Mouse (Mus musculus) heart, postnatal 0 days (tissue): ENCODE results near the gene Gjc1.

Experiments used
- CTCF ChIP-seq: IDR thresholded peaks from 2 replicates; pipeline ENCODE4 v1.5.1; 2016; ENCODE audit warnings: antibody characterized with exemption, control low read depth, low read depth
- EP300 ChIP-seq: IDR thresholded peaks from 2 replicates; pipeline ENCODE4 v1.6.1; 2016; ENCODE audit warnings: antibody characterized with exemption, low read depth

DNA sequence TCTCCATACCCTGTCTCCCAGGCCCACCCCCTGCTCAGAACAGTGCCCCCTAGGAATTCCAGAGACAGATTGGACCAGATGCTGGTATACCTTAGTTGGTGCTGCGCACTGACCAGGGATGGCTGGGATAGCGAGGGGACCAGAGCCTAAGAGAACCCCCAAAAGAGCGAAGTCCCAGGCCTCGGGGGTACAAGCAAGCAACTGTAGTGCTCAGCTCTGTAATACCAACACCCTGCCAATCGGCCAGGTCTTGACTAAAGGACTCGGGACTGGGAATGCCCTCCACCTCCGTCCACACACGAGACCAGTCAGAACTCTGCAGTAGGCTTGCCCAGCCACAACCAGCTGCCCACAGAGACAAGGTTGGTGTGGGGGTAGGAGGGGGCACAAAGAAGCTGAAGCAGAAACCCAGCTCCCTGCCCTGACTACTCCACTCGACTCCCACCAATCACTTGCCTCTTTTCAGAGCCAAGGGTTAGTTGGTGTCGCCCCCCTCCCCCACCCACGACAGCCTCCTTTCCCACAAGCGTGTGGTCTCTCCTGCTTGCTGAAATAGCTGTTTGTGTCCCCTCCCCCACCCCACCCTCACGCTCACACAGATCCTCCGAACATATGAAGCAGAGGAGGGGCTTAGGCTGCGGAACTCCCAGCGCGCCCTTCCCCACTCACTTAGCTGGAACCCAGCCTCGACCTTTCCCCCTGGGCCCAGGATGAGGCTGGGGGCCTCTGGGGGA, 65.7 kb downstream of the Gjc1 start:
- no peak for TF ChIP-seq CTCF
- no peak for TF ChIP-seq EP300
